Mouse (Mus musculus): Measurements from ENCODE around the gene Lmod2. TPM values are rescaled to one million over a fixed set of nuclear protein-coding genes. Genes with fewer than 3 reads are reported as not detected.

The Lmod2 gene
- total RNA-seq, 2 experiments from 2014 or later, result not detected

DNA sequence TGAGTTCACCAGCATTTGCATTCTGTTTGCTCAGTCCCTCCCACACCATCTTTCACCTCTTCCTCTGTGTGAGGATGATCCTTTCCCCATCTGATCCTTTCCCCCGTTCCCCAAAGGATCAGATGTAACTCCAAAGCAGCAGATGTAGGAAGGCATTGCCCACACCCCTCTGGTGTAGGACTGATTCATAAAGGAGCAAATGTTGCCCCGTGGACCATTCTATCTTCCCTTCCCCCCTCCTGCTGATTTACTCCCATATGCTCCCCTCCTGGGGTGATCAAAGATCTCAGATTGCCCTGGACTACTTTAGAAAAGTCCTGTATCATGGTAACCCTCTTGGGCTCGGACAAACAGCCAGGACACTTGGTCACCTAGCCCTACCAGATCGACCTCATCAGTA is 3.2 kb downstream of the Lmod2 start:
- no peak for ATAC-seq (replicated peaks; ENCODE audit: low FRiP score, poor library complexity, severe bottlenecking)

DNA sequence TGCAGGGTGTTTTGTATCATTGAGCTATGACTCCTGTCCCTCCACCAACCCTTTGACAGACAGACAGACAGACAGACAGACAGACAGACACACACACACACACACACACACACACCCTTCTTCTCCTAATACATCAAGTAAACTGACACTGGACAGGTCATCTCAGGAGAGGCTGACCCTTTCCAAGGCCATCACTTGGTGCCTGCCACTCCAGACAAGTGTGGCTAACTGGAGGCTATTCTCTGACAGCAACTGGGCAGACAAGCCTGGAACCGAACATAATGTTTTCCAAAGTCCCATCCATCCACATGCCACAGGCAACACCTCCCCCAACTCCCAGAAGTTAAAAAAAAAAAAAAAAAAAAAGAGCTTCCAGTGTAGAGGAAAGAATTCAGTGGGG is 4.1 kb downstream of the Lmod2 start:
- ATAC-seq (replicated peaks; ENCODE audit: low FRiP score, poor library complexity, severe bottlenecking), result no peak

DNA sequence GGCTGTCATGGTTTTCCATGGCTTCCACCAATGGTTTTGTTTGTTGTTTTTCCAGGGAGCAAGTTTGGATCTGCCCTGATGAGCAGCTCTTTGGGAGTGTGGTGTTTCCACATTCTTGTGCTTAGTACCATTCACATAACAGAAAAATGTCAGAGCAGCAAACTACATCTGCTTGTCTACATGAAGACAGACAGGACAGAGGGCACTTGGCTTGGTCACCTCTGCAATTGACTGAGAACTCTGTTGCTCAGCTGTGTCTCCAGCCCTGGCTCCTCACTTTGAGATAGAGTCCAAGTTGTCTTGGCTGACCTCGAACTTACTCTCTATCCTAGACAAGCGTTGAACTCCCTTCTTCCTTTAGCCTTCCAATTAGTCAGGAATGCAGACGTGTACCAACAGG is 4.8 kb downstream of the Lmod2 start:
- no peak for ATAC-seq (replicated peaks; ENCODE audit: low FRiP score, poor library complexity, severe bottlenecking)

DNA sequence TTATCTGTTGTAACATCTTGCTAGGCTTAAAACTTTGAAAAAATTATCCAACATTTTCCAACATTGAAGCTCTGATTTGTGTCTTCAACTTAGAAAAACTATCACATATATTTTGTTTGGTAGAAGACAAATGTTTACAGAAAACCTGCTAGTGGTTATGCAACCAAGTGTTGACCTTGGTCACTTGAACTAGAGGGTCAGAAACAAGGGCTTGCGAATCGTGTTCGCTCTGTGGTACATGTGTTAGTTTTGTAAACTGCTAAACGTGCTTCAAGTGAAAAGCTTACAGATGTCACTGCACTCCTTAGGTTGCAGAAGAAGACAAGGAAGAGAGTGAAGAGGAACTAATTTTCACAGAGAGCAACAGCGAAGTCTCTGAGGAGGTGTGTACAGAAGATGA is 5.4 kb downstream of the Lmod2 start:
- ATAC-seq (replicated peaks; ENCODE audit: low FRiP score, poor library complexity, severe bottlenecking), result no peak

DNA sequence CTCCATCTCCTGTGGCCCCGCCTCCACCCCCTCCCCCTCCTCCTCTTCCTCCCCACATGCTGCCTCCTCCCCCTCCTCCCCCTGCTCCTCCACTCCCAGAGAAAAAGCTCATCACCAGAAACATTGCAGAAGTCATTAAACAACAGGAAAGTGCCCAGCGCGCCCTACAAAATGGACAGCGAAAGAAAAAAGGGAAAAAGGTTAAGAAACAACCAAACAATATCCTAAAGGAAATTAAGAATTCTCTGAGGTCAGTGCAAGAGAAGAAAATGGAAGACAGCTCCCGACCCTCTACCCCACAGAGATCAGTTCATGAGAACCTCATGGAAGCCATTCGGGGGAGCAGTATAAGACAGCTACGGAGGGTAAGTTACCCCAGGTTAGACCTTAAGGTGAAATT is 6.7 kb downstream of the Lmod2 start:
- no peak for ATAC-seq (replicated peaks; ENCODE audit: low FRiP score, poor library complexity, severe bottlenecking)

GRCm38 (mm10) chr6:24605631-24606030 is 8.1 kb downstream of the Lmod2 start:
- no peak for ATAC-seq (replicated peaks; ENCODE audit: low FRiP score, poor library complexity, severe bottlenecking)

DNA sequence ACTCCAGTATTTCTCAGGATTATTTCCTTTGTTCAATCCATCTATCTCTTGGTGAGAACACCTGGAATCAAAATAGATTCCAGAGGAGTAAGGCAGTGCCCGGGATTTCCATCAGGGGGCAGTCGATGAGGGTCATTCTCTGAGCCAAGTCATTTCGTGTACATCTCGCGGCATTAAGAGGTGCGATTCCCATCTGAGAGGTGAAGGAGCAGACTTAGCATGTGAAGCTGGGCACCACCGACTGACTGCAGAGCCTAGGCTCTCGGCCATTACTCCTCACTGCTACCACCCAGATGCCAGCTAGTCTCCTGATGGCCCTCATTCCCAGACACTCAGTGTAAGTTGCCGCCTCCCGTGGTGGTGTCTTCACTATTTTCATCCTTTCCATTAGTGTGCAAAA is 8.9 kb downstream of the Lmod2 start:
- no peak for ATAC-seq (replicated peaks; ENCODE audit: low FRiP score, poor library complexity, severe bottlenecking)

- no peak for ATAC-seq (replicated peaks; ENCODE audit: low FRiP score, poor library complexity, severe bottlenecking)
Observed at GRCm38 (mm10) chr6:24607531-24607930, 10.0 kb downstream of the Lmod2 start.

GRCm38 (mm10) chr6:24608129-24608528 is 10.6 kb downstream of the Lmod2 start:
- ATAC-seq (replicated peaks; ENCODE audit: low FRiP score, poor library complexity, severe bottlenecking), result no peak

- ATAC-seq (replicated peaks; ENCODE audit: low FRiP score, poor library complexity, severe bottlenecking), result no peak
Observed at GRCm38 (mm10) chr6:24608682-24609081, 11.1 kb downstream of the Lmod2 start.

- ATAC-seq (replicated peaks; ENCODE audit: low FRiP score, poor library complexity, severe bottlenecking), result no peak
Observed at GRCm38 (mm10) chr6:24609531-24609930, 12.0 kb downstream of the Lmod2 start.

GRCm38 (mm10) chr6:24610358-24610757 is 12.8 kb downstream of the Lmod2 start:
- ATAC-seq (replicated peaks; ENCODE audit: low FRiP score, poor library complexity, severe bottlenecking), result no peak

GRCm38 (mm10) chr6:24612074-24612755 is 14.7 kb downstream of the Lmod2 start:
- ATAC-seq (replicated peaks; ENCODE audit: low FRiP score, poor library complexity, severe bottlenecking), result no peak

GRCm38 (mm10) chr6:24613346-24613745 is 15.8 kb downstream of the Lmod2 start:
- no peak for ATAC-seq (replicated peaks; ENCODE audit: low FRiP score, poor library complexity, severe bottlenecking)

- ATAC-seq (replicated peaks; ENCODE audit: low FRiP score, poor library complexity, severe bottlenecking), result no peak
Observed at GRCm38 (mm10) chr6:24613918-24614317, 16.4 kb downstream of the Lmod2 start.

GRCm38 (mm10) chr6:24616746-24617145 is 19.2 kb downstream of the Lmod2 start:
- no peak for ATAC-seq (replicated peaks; ENCODE audit: low FRiP score, poor library complexity, severe bottlenecking)

GRCm38 (mm10) chr6:24619285-24620045 is 21.9 kb downstream of the Lmod2 start:
- no peak for ATAC-seq (replicated peaks; ENCODE audit: low FRiP score, poor library complexity, severe bottlenecking)

- no peak for ATAC-seq (replicated peaks; ENCODE audit: low FRiP score, poor library complexity, severe bottlenecking)
Observed at GRCm38 (mm10) chr6:24620936-24621335, 23.4 kb downstream of the Lmod2 start.

- no peak for ATAC-seq (replicated peaks; ENCODE audit: low FRiP score, poor library complexity, severe bottlenecking)
Observed at GRCm38 (mm10) chr6:24622098-24622497, 24.5 kb downstream of the Lmod2 start.

- ATAC-seq (replicated peaks; ENCODE audit: low FRiP score, poor library complexity, severe bottlenecking), result peak; percentile 82
Observed at GRCm38 (mm10) chr6:24627586-24628030, 30.0 kb downstream of the Lmod2 start.

DNA sequence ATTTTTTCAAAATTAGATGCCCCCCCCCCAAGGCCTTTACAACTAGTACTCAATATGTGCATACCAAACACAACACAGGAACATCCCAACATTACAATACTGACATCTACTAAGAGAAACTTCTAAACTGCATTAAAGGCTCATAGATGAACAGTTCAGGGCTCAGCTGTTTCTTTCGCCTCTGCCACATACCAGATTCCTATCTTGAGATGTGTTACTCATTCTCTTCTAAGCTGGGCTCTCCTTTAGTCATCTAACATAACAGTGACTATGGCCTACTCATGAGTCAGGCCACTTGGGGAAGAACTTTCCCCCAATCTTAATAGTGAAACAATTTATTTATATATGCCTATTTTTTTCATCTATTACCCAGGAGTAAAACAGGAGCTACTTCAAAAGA is 30.9 kb downstream of the Lmod2 start:
- no peak for ATAC-seq (replicated peaks; ENCODE audit: low FRiP score, poor library complexity, severe bottlenecking)

All from erythroblast, adult 5-6 weeks (primary cell).